Mouse (Mus musculus) spleen, postnatal 36 days (tissue): Measurements from ENCODE around the gene Snrnp70.

Experiments
- DNase-seq, 2 experiments: peaks; one replicate each; pipeline ENCODE4 v3.0.0; 2022; ENCODE audit warnings: low spot score in 2 of 2, mixed read lengths in 1 of 2

The Snrnp70 gene

GRCm38 (mm10) chr7:45338161-45338911, 57.2 kb downstream of the Snrnp70 start:
- DNase-seq = peak in 1 of 2 experiments; percentile 18

GRCm38 (mm10) chr7:45337469-45337868, 58.1 kb downstream of the Snrnp70 start:
- no peak for DNase-seq

GRCm38 (mm10) chr7:45336319-45336718, 59.2 kb downstream of the Snrnp70 start:
- DNase-seq = no peak

GRCm38 (mm10) chr7:45335056-45335455, 60.5 kb downstream of the Snrnp70 start, which contains the start of gene Hrc:
Hrc (plus strand) TSS chr7:45335290.
- DNase-seq = no peak

GRCm38 (mm10) chr7:45334605-45335004, 60.9 kb downstream of the Snrnp70 start:
- no peak for DNase-seq

- DNase-seq = peak; percentile 82 to 83
Observed at GRCm38 (mm10) chr7:45333431-45333982, 62.0 kb downstream of the Snrnp70 start, which contains the start of gene Trpm4. Trpm4 (minus strand) TSS chr7:45333780.

GRCm38 (mm10) chr7:45332685-45333425, 62.7 kb downstream of the Snrnp70 start:
- DNase-seq = peak in 1 of 2 experiments; percentile 48

- no peak for DNase-seq
Observed at GRCm38 (mm10) chr7:45331502-45331901, 64.0 kb downstream of the Snrnp70 start.

- DNase-seq = no peak
Observed at GRCm38 (mm10) chr7:45328841-45329475, 66.6 kb downstream of the Snrnp70 start.
